Mouse (Mus musculus): Measurements from ENCODE around the gene Gja3. TPM values are rescaled to one million over a fixed set of nuclear protein-coding genes. Genes with fewer than 3 reads are reported as not detected.
"Not testable (repeated sequence)": the region's sequence is repeated elsewhere in the genome, so short reads cannot be mapped to it uniquely, and the experiment has no call there.

Gja3 gene
- polyA plus RNA-seq, 1 experiment from 2014 or later, result 0.06 TPM

GRCm38 (mm10) chr14:57018436-57018835 is 39.5 kb downstream of the Gja3 start:
- ATAC-seq, result no peak
- no peaks in the 10 kb centered on the region for H3K9me3 ChIP-seq
- H3K9ac ChIP-seq, result no peak overlapping the region
- H3K4me1 ChIP-seq (replicated peaks), result no peaks in the 10 kb centered on the region
- H3K27me3 ChIP-seq (replicated peaks), result no peaks in the 10 kb centered on the region
- H3K36me3 ChIP-seq, result no peaks in the 10 kb centered on the region
- 83% methylated on average over 2 of the region's 2 CpGs for WGBS
- no peak overlapping the region for H3K4me3 ChIP-seq (replicated peaks)
- no peak overlapping the region for H3K27ac ChIP-seq
- H3K4me2 ChIP-seq (replicated peaks), result no peak overlapping the region

- not testable (repeated sequence) for H3K9me3 ChIP-seq; H3K36me3 ChIP-seq; H3K4me1 ChIP-seq (replicated peaks); ATAC-seq; H3K27ac ChIP-seq; H3K4me2 ChIP-seq (replicated peaks); H3K4me3 ChIP-seq (replicated peaks); H3K27me3 ChIP-seq (replicated peaks); H3K9ac ChIP-seq
These were observed 41.1 kb downstream of the Gja3 start for GRCm38 (mm10) chr14:57016806-57017205.

- WGBS, result 49% methylated on average over 4 of the region's 4 CpGs
- H3K4me2 ChIP-seq (replicated peaks), result no peak overlapping the region
- no peaks in the 10 kb centered on the region for H3K27me3 ChIP-seq (replicated peaks)
- no peak overlapping the region for H3K4me3 ChIP-seq (replicated peaks)
- no peak for ATAC-seq
- no peaks in the 10 kb centered on the region for H3K9me3 ChIP-seq
- no peak overlapping the region for H3K9ac ChIP-seq
- H3K36me3 ChIP-seq, result no peaks in the 10 kb centered on the region
- H3K27ac ChIP-seq, result no peak overlapping the region
- H3K4me1 ChIP-seq (replicated peaks), result no peaks in the 10 kb centered on the region
These were observed 69.3 kb downstream of the Gja3 start for GRCm38 (mm10) chr14:56988621-56989020.

Other genes with a start within 250 kb of the Gja3 start
- 18.5 and 19.4 TPM in 2 replicates for gene Zmym5, start 246.4 kb downstream of the Gja3 start, polyA plus RNA-seq (2015; fragmentation: Nextera tagmentation; extraction: Ambion mirVana)
- 30.1 and 30.3 TPM in 2 replicates for gene Zmym2, start 171.4 kb downstream of the Gja3 start, polyA plus RNA-seq (2015; fragmentation: Nextera tagmentation; extraction: Ambion mirVana)
- 5.6 and 6.5 TPM in 2 replicates for gene Gjb2, start 46.6 kb upstream of the Gja3 start, polyA plus RNA-seq (2015; fragmentation: Nextera tagmentation; extraction: Ambion mirVana)
- 0.09 TPM in 1 of 2 replicates, not detected in the other for gene Gm4491, start 57.8 kb upstream of the Gja3 start, polyA plus RNA-seq (2015; fragmentation: Nextera tagmentation; extraction: Ambion mirVana)
- 0.20 and 0.70 TPM in 2 replicates for gene Gjb6, start 75.5 kb upstream of the Gja3 start, polyA plus RNA-seq (2015; fragmentation: Nextera tagmentation; extraction: Ambion mirVana)